In the genomic region with DNA sequence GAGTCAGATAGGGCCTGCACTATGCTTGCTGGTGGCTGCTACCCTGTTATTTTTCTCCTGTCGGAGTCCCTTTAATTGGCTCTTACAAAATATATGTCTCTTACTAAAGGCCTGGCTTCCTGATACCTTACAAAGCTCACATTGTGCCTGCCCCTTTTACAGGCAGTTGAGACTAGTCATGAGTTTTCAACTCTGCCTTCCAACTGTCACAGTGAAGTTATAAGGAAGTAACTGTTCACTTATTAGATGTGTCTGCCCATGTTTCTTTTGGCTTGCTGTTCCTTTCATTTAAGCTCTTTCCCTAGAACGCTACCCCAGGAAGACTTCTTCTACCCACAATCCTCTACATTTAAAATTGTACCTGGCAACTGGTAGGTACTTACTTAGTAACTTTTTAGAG, we compare ENCODE assay signal across 1 mouse cellular context.
TF ChIP-seq lines count a peak whose summit lies in the region.

No protein-coding gene starts in this region.

TF ChIP-seq in MEL, 35 proteins besides CTCF, POLR2A, EP300 and RAD21 (continued from another document):
- TF ChIP-seq ETS1 (IDR thresholded peaks at IDR 0.05; ENCODE audit: low read depth, low read length) = no peak
